Mouse (Mus musculus): ENCODE measurements around the gene Nup188. TPM values are rescaled to one million over a fixed set of nuclear protein-coding genes. Genes with fewer than 3 reads are reported as not detected.

The Nup188 gene
- total RNA-seq, 1 experiment from 2014 or later = 40.5 TPM

DNA sequence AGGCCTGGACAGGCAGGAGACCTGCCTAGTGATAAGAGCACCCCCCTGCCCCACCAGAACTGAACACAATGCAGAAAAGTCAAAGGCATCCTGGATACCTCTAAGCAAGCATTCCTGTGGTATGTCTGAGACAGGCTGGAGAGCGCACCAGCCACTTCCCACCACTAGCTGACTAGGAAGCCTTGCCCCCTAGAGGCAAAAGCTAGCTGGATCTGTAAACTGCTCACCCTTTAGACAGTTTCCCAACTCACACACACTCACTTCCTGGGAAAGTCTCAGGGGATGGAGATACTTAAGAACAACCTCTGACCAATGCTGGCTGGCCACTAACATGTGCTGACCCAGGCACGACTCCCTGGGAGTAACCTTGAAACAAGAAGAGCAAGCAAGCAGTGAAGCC, 65.0 kb downstream of the Nup188 start:
- DNase-seq = peak; percentile 67

DNA sequence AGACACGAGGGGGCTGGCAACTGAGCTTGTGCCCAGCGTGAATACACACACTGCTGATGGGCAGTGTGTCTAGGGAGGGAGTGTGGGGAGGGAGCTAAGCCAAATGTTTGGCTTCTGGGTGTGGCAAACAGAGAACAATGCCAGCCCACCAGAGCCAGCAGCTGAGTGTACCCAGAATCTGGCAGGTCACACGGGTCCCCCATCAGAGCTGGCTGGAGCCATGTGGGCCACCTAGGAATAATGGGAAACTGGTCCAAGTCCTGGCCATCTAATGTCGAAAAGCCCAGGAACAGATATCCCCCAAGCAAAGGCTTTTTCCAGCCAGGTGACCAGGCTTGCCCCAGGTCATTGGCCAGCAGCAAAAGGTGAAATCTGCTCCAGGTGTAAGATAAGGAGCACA, 69.7 kb downstream of the Nup188 start:
- DNase-seq = no peak

DNA sequence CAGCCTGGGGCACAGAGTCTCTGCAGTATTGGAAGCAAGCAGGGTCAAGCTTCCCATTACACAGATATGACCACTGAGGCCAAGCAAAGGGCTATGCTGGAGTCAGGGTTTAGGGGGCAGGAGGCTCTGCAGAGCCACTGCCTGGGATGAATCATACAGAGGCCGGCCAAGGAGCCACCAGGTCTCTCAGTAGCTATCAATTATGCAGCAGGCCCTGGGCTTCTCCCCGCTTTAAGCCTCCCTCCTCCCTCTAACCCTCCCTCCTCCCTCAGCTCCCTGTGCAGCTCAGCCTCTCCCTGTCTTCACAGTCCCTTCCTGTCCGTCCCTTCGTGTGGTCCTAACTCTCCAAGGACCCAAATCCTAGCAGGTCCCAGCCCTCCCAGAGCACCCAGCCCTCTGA, 70.1 kb downstream of the Nup188 start:
- DNase-seq = peak; percentile 45

DNA sequence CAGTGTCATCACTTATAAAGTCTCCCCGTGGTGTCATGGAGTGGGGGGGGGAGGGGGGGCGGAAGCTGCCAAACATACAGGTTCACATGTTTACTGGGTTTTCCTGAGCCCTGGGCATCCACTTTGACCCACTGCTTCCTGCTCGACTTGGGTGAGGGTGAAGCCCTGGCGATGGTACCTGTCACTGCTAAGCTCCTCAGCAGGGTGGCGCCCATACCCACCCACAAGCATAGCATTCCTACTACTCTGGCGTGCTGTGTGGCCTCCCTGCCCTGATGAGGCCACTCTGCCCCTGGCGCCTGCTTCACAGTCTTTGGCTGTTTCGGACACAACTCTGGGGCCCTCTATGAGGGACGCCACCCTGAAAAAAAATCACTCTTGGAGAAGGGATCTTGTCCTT, 70.7 kb downstream of the Nup188 start:
- no peak for DNase-seq

DNA sequence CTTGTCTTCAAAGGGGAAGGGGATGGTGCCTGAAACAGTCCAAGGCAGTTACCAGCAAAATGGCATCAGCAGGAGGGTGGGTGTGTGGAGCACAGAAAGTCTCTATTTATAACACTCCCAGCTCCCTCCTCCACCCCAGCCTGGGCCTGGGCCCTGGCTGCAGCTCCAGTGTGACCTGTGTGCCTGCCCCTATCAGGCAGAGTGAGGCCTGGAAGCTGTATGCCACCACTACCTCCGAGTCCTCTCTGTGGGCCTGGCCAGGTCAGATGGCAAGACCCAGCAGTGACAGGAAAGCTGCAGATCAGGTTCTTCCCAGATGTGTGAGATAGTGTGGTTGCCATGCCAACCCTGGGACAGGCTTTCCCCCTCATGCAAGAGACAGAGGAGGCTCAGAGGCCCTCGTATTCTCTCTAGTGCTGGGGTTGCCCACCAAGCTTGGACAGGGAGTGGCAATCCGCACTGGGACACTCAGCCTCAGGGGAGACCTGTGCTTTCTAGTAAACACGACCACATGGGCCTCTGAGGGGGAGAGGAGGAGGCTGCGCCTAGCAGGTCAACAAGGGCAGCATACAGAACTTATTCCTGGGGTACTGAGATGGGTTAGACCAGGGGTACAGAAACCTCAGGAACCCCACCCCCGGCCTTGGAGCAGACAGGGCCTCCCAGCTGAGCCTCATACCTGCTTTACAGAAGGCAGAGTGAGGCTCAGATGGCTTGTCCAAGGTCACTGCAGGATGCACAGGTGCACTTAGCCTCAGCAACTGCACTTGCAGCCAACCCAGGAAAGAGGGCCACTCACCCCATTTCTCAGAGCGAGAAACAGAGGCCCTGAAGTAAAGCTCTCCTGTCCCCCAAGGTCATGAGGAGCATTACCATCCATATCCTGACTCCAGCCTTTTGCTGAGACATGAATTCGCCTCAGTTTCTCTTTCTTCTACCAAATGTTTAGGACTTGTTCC, 71.6 kb downstream of the Nup188 start:
- DNase-seq = peak; percentile 39

DNA sequence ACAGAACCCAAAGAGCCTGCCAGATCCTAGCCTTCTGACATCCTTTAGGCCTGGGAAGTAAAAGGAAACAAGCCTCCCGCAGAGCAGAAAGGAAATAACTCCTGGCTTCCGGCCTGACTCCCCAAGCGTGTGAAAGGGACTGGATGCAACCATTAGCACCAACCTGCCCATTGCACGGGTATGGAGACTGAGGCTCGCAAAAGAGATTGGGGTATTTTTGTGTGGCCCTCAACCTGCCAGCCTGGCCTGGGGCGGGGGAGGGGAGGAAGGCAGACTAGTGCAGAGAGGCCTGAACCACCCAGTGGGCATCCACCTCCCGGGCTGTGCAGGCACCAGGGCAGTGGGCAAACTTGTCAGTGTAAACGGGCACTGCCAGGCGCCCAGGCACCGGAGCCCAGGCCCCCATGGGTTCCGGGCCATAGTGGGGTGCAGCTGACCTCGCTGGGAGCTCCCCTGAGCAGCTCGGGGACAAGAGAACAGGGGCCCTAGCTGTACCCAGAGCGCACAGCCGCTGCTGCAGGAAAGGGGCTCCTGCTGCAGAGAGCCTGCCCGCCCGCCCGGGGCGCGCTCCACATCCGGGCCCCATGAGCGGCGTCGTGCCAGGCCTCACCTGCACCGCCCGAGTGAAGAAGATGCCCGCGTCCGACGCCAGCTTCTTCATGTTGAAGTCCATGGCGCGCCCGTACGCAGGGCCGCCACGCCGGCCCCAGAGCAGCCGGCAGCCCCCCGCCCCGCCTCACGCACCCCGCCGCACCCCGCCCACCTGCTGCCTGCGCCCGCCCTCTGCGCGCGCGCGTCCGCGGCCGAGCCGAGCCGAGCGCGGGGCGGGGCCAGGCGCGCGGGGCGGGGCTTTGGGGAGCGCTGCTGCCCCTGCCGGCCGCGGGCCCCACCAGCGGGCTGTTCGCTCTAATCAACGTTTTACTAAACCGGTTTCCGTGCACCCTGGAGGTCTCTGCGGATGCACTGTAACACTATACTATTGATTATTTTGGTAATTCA, 72.6 kb downstream of the Nup188 start, which contains the start of gene Sh3glb2:
Gene Sh3glb2, minus strand, starts transcription at position 805 of the 999 bp plus-strand sequence.
- peak; percentile 94 for DNase-seq

DNA sequence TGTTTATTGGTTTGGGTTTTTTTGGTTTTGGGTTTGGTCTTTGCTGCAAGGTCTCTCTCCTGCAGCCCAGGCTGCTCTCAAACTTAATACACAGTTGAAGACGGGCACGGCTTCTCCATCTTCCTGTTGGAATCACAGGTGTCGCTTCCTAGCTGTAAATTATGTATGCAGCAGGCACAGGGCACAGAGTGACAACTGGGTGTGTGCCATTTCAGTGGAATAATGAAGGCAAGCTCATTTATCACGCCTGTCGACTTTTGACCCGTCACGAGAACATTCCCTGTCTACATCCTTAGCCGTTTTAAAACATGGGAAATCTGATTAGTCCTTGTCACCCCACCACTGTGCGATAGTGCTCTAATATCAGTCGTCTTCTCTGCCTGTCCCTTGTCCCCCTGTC, 74.4 kb downstream of the Nup188 start:
- no peak for DNase-seq

DNA sequence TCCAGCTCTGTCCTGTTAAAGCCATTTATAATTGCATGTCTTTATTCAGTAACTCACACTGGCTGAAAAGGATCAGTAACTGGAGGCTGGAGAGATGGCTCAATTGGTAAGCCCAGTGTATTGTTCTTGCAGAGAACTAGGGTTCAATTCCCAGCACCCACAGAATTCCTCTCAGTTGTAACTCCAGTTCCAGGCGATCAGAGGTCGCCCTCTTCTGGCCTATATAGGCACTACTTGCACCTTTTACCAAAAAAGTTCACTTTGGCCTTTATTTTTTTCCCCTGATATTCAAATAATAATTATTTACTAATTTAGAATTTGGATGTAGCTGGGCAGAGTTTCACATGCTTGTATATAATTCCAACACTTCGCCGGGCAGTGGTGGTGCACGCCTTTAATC, 76.7 kb downstream of the Nup188 start:
- no peak for DNase-seq

DNA sequence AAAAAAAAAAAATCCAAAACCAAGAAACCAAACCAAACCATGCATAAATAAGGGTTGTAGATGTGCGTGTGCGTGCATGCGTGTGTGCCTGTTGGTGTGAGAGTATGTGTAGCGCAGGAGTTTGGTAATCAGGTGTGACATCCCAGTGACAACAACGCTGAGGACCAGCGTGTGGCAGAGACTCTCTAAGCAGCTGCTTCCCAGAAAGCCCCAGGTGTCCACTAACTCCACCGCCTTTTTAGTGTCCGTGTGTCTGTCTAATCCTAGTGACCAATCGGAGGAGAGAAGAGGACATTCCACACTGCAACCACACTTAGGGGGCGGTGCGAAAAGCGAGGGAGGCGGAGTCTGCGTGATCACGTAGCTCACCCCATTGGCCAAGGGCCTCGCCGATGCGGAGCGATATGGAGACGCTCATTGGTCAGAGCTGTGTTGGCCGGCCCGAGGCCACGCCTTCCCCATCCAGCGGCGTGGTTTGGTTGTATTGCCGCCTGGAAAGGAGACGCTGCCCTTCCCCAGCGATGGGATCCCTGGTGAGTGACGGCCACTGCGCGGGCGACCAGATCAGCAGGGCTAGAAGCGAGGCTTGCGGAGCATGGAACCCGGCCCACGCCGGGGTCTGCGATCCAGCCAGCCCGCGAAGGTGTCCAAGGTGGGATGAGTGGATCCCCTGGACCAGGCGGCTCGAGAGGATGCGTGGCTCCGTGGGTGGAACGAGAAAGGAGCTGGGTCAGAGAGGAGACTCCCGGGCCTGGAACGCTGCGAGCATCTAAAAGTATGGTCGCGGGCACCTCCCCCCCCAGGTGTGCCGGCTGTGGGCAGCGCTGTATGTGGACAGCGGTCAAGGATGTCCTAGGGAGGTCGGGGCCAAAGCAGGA, 77.8 kb downstream of the Nup188 start, which contains the start of gene Miga2:
Gene Miga2, plus strand, starts transcription at position 461 of the 878 bp plus-strand sequence.
- DNase-seq = peak; percentile 99

DNA sequence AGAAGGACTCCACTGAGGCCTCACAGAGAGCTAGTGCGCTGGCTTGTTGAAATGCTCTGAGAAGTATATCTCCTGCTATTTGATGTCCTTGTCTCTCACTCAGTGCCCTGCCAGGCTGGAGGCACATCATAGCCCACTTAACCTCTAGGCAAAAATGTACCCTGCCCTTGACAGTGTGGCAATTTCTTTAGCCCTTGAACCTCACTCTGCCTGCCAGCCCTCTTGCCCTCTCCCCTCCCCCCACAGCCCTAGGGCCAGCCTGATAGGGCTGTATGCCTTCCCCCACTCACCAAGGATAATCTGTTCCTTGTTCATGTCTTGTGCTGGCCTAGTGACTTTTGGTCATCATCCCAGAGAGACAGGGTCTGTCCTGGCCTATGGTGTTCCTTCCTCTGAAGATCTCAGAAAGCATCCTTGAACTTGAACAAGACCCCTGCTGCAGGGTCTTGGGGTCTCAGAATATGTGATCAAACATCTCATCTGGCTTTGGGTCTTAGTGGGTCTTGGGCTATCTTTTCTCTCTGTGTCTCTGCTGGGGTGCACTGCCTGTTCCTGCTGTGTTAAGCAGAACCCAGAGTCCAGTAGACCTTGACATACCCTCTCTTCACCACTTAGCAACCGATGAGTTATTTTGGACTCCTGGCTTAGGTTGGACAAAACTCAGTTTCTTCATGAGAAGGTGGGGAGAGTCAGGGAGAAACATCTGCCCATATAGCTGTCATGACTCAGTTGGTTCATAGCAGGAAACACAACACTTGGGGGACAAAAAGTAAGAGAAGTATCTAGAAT, 79.3 kb downstream of the Nup188 start:
- peak; percentile 62 for DNase-seq

DNA sequence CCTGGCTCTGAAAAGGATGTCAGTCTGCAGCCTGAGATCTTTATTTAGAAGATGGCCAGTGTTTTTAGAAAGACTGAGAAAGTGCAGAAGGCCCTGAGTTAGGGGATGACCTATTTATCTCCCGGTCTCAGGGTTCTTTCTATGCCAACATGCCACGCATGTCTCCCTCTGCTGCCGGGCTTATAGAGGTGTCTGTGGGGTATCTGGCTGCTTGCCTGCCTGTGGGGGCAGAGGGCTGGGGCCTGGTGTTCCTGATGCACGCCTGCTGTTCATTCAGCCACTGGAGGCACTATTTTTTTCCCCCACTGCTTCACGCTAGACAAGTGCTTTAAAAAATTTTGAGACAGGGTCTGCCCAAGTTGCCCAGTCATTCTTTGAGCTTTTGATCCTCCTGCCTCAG, 80.0 kb downstream of the Nup188 start:
- DNase-seq = peak; percentile 43

DNA sequence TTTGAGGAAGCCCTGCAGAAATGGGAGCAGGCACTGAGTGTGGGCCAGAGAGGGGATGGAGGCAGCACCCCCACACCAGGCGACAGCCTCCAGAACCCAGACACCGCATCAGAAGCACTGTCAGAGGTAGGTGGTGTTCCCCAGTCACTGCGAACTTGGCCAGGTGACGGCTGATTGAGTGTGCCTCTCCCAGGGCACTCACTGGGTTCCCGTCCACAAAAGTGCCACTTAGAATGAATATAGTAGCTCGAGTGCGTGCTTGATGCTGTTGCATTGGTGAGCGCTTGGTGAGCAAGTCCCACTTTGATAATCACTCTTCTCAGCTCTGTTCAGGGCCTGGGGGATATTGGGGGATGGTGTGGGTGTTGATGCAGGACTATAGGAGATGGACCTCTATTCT, 85.3 kb downstream of the Nup188 start:
- DNase-seq = no peak

DNA sequence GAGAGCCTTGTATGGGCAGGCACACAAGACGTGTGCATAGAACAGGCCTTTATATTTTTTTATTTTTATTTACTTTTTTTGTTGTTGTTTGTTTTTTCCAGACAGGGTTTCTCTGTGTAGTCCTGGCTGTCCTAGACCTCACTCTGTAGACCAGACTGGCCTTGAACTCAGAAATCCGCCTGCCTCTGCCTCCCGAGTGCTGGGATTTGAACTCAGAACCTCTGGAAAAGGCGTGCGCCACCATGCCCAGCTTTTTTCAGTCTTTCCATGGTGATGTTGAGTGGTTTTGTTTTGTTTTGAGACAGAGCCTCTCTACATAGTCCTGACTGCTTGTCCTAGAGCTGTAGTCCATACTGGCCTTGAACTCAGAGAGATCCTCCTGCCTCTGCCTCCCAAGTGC, 86.5 kb downstream of the Nup188 start:
- no peak for DNase-seq

DNA sequence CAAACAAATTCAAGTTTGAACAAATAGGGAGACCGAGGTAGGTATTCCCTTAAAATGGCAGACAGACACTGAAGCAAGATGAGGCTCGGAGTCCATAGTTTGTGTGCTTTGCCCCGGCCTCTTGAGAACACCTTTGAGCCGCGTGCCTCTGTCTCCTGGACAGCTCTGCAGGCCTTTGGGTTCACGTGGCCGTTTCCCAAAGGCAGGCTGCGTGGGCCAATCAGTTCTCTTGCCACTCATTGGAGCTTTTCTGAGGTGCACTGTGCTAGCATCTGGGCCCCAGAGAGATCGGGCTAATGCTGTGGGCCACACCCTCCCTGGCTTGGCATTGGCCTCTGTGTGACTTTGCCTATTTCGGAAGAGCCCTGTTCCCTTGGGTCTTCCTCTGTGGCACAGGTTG, 89.7 kb downstream of the Nup188 start:
- DNase-seq = peak; percentile 65

DNA sequence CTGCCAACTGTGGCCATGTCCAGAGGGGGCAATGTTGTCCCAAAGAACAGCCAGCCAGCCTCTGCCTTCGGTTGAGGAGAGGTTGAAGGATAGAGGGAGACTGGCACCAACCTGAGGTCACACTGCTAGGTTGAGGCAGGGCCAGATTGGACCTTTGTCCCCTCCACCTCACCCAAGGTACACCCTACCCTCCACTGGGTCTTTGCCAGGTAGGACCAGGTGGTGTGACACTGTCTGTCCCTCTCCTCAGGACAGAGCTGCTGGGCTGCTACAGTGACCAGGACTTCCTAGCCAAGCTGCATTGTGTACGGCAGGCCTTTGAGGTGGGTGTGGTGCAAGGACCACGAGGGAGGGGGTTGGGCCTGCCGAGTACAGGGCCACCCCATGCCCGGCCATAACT, 91.5 kb downstream of the Nup188 start:
- no peak for DNase-seq

DNA sequence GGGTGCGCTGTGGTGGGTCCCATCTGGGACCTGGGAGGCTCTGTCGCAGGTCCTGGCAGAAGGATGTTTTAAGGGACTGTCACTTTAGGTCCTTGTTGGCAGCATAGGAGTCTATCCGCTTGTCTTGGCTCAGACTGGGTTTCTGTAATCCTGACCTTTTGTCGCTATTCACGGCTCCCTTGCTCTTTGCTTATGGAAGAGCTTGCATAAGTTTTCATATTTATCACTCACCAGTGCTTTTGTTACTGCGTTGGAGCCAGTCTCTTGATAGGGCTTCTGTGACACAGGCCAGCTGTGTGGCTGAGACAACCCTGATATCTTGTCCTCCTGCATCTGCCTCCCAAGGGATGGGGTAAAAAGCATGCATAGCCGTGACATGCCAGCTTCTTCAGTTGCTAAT, 93.1 kb downstream of the Nup188 start:
- peak; percentile 44 for DNase-seq

DNA sequence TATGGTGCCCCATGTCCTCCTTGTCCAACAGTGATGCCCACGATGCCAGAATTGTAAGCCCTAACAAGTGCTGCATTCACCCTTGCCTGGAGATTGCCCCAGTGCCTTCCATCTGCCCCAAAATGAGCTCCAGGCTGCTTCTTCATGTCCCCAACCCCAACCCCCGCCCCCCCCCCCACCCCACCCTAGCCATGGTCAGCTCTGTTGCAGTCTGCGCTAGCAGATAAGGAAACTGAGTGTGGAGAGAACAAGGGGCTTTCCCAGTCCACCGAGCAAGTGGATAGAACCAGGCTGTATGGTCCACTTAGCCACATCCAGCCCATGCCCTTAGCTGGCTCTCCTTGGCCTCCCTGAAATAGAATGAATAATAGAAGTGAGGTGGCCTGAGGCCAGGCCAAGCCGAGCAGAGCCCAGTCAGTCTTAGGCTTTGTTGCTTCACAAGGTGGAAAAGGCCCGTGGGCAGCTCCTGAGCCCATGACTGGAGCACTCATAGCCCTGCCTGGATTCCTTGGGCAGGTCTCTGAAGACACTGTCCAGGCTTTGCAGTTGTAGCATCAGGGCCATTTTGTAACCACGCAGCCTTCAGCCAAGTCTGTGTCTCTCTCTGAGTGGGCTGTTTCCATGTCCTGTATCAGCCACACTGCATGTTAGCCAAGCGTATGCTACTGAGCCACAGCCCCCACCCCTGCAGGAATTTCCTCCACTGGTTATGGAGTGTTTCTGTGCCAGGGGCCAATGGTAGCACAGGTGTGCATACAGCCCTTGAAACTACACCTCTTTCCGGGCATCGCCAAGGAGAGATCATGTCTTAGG, 94.6 kb downstream of the Nup188 start:
- peak; percentile 58 for DNase-seq

DNA sequence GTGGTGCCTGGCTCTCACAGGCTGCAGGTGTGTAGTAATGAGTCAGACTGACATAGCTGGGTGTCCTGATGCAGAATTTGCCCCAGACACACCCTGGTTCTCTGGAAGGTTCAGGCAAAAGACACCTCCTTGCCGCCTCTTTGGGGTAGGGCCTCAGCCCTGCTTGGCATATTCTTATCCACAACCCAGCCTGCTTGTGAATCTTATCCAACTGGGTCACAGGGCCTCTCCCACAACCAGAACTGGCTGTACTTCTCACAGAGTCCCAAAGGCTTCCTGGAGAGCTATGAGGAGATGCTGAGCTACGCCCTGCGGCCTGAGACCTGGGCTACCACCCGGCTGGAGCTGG, 95.2 kb downstream of the Nup188 start:
- peak; percentile 62 for DNase-seq

DNA sequence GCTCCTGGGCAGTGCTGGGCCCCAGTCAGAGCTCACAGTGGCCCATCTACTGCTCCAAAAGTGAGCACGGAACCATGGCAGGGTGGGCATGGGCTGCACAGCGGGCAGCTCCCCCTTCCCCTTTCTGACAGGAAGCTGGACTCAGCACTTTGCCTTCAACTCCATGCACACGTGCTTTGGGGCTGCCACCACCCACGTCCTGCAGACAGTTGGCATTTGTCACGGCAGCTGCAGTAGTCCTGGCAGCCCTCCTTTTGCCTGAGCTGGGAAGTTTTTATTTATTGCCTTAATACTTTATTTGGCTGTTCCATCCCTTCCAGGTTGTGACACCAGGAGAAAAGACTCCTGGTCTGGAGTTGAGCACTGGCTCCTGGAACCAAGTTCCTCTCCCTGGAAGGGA, 98.6 kb downstream of the Nup188 start:
- DNase-seq = no peak

DNA sequence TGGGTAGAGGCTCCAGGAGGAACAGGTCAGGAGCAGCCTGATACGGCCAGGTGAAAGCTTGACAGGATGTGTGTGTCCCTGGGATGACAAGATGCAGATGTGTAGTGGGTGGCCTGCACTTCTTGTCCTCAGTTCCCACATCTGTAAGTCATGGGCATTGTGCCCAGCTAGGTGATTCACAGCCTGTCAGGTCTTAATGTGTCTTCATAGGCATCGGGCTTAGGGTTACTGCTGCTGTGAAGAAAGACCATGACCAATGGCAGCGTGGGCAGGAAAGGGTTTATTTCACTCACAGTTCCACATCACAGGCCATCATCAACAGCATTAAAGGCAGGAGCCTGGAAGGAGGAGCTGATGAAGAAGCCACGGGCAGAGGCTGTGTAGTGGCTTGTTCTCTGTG, 99.4 kb downstream of the Nup188 start:
- DNase-seq = no peak

Data from adrenal gland, postnatal 14 days (tissue).